Mouse (Mus musculus) liver, embryonic 18 days (tissue): Measurements from ENCODE around the gene T. TPM values are rescaled to one million over a fixed set of nuclear protein-coding genes. Genes with fewer than 3 reads are reported as not detected.

Source experiments
- polyA plus RNA-seq: library from polyadenylated mRNA; depleted of rRNA; stranded (reverse); fragments of >200 nt; gene quantifications from 2 replicates; pipeline ENCODE4 v1.2.3, GENCODE M21; 2012; rRNA removed

Gene T
- not detected in 2 replicates for polyA plus RNA-seq

GRCm38 (mm10) chr17:8433978-8434960, at the start of gene T:
T (plus strand) TSS chr17:8434423.

Other genes starting within 250 kb of the T start
- 0.05 and 0.06 TPM in 2 replicates for gene Ccr6, start 198.4 kb upstream of the T start, polyA plus RNA-seq
- gene Mpc1, start 151.5 kb upstream of the T start, polyA plus RNA-seq, result 398 and 535 TPM in 2 replicates
- gene Sft2d1, start 123.3 kb upstream of the T start, polyA plus RNA-seq, result 63.7 and 64.1 TPM in 2 replicates
- 0.06 and 0.07 TPM in 2 replicates for gene Prr18, start 97.0 kb upstream of the T start, polyA plus RNA-seq
- gene T2, start 78.4 kb upstream of the T start, polyA plus RNA-seq, result 0.02 TPM in 1 of 2 replicates, not detected in the other
- gene Pde10a, start 90.9 kb downstream of the T start, polyA plus RNA-seq, result 0.88 and 1.1 TPM in 2 replicates
- gene Gm17087, start 132.5 kb downstream of the T start, polyA plus RNA-seq, result not detected in 2 replicates